Mouse (Mus musculus) fat pad, adult 2 months (tissue): ENCODE results near the gene Pde4b.

Experiments
- DNase-seq: peaks from one replicate; pipeline ENCODE4 v3.0.0-alpha.2; 2011; ENCODE audit warnings: low read depth, low spot score; ENCODE audit errors: extremely low read depth

Gene Pde4b

DNA sequence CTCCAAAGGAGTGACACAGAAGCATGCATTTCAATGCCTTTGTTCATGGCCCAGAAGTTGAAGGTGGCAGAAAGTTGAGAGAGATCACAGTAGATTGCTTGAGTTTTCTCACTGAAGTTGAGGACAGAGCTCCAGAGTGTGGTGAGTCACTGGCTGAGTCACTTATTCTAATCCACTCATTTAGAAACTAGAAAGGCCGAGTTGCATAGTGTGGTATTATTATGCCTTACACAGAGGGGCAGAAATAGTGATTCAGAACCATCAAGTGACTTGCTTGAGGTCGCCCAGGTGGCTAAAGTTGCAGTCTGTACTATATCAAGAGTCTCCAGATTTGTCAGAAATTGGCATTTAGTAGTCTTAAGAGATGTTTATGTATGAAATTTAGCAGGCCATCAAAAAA, 306.3 kb downstream of the Pde4b start:
- DNase-seq, result no peak

GRCm38 (mm10) chr4:102397334-102397733, 310.0 kb downstream of the Pde4b start:
- DNase-seq, result no peak

DNA sequence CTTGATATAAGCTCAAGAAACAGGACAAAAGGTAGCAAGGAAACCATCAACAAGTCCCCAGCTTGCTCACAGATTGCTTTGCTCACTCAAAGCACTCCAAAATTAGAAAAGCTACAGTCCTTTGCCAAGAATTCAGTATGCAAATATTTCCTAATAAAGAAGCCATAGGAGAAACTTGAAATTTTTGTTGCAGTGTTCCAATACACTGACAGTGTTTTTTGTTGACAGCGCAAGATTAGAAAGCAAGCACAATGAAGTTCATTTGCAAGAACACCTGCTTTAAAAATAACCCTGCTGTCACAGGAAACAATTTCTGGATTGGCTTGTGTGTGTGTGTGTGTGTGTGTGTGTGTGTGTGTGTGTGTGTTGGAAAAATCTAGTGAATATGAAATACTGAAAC, 311.2 kb downstream of the Pde4b start:
- no peak for DNase-seq

- DNase-seq, result no peak
These were observed 319.5 kb downstream of the Pde4b start for GRCm38 (mm10) chr4:102406848-102407247.

DNA sequence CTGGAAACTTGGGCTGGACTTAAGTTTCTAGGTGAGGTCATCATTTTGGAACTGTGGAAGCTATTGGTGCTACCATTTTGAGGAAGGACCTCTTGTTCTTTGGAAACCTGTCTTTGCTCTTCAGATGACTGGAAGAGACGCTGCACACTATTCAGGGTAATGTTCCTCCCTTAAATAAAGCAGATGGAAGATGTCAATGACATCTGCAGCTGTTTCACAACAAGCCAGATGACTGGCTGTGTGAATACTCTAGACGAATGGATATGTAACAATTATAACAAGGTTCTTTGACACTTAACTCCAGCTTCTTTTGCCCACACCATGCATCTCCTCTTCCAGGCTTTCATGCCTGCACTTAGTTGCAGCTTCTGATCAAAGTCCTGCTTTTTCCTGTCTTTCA, 320.8 kb downstream of the Pde4b start:
- DNase-seq, result no peak

DNA sequence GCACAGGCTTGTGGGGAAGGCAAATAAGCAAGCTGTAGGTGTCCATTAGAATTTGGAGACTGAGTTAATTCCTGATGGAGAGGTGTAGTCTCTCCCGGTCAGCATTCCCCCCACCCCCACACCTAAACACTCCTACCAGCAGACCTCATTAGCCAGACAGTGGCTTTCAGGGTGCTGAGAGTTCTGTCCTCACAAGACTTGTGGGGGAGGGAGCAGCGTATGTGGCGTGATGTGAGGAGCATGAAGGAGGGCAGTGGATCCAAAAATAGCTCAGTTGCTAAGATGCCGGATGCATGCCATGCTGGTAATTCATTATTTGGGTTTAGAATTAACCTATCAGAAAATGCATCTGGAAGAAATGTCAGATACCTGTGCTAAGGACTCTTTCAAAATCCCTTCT, 321.6 kb downstream of the Pde4b start:
- DNase-seq, result no peak

- no peak for DNase-seq
These were observed 325.8 kb downstream of the Pde4b start for GRCm38 (mm10) chr4:102413101-102413500.

DNA sequence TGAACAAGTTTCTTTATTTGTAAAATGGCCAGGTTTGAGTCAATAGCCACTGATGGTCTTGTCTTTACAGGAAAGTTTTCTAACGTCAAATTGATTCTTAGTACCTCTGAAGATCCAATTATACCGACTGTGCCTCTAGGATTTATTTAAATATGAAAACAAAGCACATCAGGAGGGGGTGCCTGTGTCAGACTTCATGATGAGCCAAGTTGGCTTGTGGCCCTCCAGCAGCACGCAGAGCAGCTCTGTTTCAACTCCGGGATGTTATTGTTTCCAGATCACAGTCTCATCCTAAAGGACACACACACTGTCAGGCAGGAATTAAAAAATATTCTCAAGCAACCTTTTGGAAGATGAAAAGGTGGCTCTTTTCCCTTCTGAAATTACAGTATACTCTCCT, 326.5 kb downstream of the Pde4b start:
- DNase-seq, result no peak

- no peak for DNase-seq
These were observed 327.3 kb downstream of the Pde4b start for GRCm38 (mm10) chr4:102414610-102415009.

GRCm38 (mm10) chr4:102420794-102421397, 333.6 kb downstream of the Pde4b start:
- DNase-seq, result no peak

DNA sequence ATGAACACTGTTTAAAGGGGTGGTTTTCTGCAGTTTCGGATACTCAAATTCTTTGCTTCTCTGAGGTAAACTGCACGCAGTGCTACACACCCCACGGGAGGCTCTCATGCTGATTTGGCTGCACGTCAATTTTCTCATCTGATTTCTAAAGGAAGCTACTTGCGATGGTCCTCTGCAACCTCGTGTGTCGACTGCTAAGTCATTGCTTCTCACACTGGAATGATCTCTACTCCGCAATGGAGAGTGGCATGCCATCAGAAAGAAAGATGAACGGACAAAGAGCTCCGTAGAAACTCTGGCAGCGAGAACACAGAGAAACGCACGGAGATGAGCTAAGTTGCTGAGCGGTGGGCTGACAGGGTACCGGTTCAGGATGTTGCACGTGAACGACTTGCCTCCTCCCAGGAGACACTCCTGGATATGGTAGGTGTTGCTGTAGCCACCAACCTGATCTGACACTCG, 334.1 kb downstream of the Pde4b start:
- DNase-seq, result no peak

GRCm38 (mm10) chr4:102424104-102424503, 336.8 kb downstream of the Pde4b start:
- no peak for DNase-seq

GRCm38 (mm10) chr4:102425422-102425821, 338.1 kb downstream of the Pde4b start:
- DNase-seq, result no peak

GRCm38 (mm10) chr4:102429730-102430341, 342.5 kb downstream of the Pde4b start:
- DNase-seq, result no peak

GRCm38 (mm10) chr4:102432040-102432782, 344.9 kb downstream of the Pde4b start:
- no peak for DNase-seq

DNA sequence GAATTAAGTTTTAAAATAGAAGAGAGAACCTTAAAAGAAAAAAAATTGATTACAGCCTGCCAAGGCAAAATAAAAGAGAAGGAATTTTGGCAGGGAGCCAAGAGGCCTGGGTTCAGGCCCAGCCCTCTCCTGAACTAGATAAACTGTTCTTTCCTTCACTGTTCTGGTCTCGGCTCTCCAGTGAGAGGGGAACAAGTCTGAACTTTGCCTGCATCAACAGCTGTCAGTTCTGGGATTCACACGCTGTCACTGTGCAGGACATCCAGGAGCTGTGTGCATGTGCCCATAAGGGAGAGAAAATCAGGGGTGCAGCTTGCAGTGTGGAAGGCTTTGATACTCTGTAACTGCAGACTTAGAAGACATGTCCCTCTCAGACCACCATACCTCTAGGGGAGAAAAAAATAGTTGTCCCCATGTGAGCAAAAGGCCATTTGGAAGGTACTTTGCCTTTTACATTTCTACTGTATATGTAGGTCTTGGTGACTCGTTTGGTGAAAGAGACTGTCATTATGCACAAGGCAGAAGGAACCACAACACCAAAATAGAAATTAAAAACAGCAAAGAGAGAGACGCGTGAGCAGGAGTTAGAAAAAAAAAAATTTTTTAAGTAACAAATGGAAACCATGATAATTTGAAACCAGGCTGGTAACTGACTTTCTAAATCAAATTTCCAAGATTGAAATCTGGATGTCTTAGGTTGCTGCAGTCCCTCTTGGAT, 352.2 kb downstream of the Pde4b start:
- DNase-seq, result no peak

DNA sequence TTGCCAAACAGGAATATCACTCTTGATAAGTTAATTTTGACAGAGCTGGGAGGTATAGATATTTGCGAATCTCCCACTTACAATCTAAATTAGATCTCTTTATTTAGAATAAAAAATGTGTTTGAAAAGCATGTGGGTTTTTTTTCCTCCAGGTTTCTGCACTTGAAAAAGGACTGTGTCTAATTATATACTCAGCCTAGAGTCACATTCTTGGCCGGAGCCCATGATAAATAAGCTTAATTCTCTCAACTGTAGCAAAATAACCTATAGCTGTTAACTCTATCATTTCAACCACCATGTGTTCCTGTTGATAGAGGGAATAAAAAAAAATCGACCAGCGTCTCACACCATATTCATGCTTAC, 352.8 kb downstream of the Pde4b start:
- DNase-seq, result no peak

- DNase-seq, result no peak
These were observed 356.2 kb downstream of the Pde4b start for GRCm38 (mm10) chr4:102443533-102443932.

- no peak for DNase-seq
These were observed 357.2 kb downstream of the Pde4b start for GRCm38 (mm10) chr4:102444501-102444900.

- no peak for DNase-seq
These were observed 359.0 kb downstream of the Pde4b start for GRCm38 (mm10) chr4:102446160-102446945.

DNA sequence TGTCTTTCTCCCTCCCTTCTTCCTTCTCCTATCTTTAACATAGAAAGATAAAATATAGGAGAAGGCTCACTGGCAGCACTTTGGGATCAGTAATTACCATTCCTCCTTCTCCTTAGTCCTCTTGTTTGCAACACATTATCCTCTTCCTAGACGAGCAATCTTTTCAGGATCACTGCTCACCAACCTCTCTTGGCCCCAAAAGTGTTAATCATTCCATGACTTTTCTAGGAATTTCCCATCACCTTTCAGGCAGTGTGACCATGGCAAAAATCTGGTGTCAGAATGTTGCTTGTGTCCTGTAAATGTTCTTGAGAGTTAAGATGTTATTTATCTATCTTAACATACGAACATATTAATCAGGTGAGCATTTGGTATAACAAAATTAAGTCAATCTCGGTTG, 369.1 kb downstream of the Pde4b start:
- DNase-seq, result no peak
